Mouse (Mus musculus) layer of hippocampus, adult 2 months (tissue): Measurements from ENCODE around the gene Gnaz. TPM values are rescaled to one million over a fixed set of nuclear protein-coding genes. Genes with fewer than 3 reads are reported as not detected.

Source experiments
- DNase-seq, 2 experiments: peaks; one replicate each; pipeline ENCODE4 v3.0.0; 2022; ENCODE audit warnings: low spot score in 2 of 2
- H3K27ac ChIP-seq: fragments of 200-600 bp; 2 replicates; pipeline ENCODE4 v1.8.1; 2022
- H3K4me3 ChIP-seq: fragments of 200-600 bp; 2 replicates; pipeline ENCODE4 v1.8.1; 2022; ENCODE audit warnings: mild to moderate bottlenecking
- CTCF ChIP-seq: fragments of 200-600 bp; conservative IDR thresholded peaks from 2 replicates; pipeline ENCODE4 v1.8.1; 2022; ENCODE audit warnings: antibody characterized with exemption, mild to moderate bottlenecking, moderate library complexity
- total RNA-seq, 2 experiments: library from RNA; stranded (reverse); gene quantifications; 2 replicates each; pipeline ENCODE4 v1.2.3; 2021

Gene Gnaz
- total RNA-seq, 2 experiments from 2014 or later, result 96.7 to 106 TPM

DNA sequence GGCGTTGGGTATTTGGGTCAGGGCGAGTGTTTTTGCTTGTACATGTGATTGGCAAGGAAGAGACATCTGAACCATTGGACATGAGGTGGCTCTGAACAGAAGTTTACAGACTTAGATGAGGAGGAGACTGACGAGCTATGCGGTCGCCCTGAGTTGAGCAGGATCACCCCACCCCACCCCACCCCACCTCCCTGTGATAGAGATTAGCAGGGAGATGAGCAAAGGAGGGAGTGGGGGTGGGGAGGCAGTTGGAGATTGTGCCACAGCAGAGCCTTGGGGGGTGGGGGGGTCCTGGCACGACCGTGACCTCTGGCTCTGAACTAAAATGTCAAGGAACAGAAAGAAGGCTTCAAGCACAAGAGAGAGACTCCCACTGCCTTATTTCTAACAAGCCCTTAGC is 9.5 kb downstream of the Gnaz start:
- H3K4me3 ChIP-seq, result no peak overlapping the region
- DNase-seq, result no peak
- no peak for TF ChIP-seq CTCF
- no peak overlapping the region for H3K27ac ChIP-seq

DNA sequence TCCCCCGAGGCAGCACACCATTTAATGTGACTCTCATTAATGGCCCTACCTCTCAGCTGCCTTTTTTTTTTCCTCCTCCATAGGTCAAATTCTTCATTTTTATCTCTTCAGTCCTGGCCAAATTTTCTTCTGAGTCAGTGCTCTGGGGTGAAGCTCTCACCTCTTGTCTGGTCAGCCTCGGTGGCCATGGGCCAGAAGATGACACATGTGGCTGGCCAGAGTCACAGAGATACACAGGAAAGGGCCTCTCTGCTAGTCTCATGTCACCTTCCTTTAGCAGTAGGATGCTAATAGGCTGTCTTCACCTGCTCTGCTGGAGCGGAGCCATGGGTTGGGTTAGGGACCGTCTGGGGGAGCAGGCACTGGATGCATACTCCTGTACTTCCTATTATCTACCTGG is 11.1 kb downstream of the Gnaz start:
- H3K27ac ChIP-seq, result no peak overlapping the region
- TF ChIP-seq CTCF, result no peak
- DNase-seq, result no peak
- H3K4me3 ChIP-seq, result no peak overlapping the region

DNA sequence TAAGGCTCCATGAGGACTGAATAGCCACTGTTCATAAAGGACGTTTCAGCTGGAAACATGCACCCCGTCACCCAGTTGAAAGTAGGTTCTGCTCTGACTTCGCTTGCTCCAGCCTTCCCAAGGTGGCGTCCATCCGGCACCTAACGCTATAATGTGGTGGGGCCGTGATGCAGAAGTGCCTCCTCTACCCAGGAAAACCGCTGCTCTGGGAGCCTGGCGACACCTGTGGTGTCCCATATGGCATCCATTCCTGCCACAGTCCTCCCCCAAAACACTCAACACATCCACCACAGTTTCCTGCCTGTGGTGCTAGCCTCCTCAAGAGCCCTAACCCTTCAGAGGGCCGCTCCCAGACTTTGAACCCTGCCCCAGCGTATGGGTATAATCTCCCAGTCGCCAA is 14.2 kb downstream of the Gnaz start:
- no peak overlapping the region for H3K27ac ChIP-seq
- no peak for DNase-seq
- TF ChIP-seq CTCF, result no peak

DNA sequence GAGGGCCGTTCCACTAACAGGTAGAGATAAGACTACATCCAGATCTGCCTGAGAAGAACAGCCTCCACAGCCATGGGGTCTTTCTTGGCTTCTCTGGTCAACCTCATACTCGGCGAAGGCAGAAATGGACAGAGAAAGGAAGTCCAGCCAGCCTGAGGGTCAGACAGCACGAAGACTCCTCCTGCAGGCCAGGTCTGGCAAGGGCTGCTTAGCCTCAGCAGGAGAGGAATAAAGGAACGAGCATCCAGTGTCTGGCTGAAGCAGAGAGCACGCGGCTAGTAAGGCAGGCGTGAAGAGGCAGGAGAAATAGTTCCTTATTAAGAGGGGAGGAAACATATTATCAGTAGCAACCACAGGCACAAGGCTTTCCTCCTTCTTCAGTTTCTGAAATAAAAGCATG is 16.2 kb downstream of the Gnaz start:
- no peak for DNase-seq
- Histone ChIP-seq H3K27ac (no peak overlapping the region), H3K4me3 (no peak overlapping the region)
- TF ChIP-seq CTCF, result 0 out of 2 replicates have a peak, but pooled peaks have one; percentile 5

More for the DNA sequence above, 14.2 kb downstream of the Gnaz start:
- no peak overlapping the region for H3K4me3 ChIP-seq

DNA sequence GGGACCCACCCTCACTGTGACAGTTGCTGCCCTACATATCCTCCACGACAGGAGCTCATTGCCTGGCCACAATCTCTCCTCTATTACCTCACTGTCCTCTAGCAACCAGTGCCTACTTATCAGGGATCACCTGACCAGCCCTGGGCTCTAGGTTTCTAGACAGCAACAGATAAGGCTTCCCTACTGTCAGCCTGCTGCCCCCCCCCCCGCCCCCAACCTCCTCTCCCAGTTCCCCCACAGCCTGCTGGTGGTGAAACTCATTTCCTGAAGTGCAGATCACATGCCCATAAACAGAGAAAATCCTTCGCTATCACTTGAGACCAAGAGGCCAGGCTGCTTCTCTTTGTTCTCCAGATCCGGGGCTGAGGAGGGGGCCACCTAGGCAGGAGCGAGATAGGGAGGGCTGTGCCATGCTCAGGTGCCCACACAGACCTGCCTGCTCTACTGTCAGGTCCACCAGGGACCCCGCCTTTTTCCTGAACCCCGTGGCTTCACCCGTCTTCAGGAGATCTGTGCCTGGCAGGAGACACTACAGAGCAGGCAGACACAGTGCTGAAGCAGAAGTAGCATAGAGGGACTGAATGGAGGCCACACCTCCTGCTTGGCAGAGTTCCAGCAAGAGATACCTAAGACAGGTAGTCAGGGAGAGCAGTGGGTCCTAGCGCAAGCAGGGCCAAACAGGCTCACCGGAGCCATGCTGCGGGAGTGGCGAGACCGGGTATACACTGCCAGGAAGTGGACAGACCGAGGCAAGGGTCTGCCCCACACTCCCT is 20.9 kb downstream of the Gnaz start:
- no peak for TF ChIP-seq CTCF
- H3K4me3 ChIP-seq, result no peak overlapping the region
- no peak for DNase-seq
- H3K27ac ChIP-seq, result no peak overlapping the region

DNA sequence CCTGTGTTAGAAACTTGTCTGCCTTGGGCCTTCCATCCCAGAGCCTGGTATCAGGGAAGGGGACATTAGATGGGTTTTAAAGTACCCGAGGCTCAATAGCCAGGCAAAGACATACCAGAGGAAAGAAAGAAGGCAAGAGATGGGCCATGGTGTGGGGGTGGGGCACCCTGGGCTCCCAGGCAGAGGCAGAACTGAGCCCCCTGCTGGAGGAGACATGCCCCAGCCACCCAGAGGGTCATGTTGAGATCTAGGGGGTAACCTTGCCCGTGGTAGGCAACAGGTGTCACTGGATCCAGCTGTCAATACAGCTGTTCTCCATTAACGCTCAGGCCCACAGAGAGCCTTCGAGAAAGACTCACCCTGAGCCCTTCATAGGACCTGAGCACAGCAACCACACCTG is 22.8 kb downstream of the Gnaz start:
- Histone ChIP-seq H3K4me3 (no peak overlapping the region), H3K27ac (no peak overlapping the region)
- peak; percentile 65 for TF ChIP-seq CTCF
- no peak for DNase-seq

DNA sequence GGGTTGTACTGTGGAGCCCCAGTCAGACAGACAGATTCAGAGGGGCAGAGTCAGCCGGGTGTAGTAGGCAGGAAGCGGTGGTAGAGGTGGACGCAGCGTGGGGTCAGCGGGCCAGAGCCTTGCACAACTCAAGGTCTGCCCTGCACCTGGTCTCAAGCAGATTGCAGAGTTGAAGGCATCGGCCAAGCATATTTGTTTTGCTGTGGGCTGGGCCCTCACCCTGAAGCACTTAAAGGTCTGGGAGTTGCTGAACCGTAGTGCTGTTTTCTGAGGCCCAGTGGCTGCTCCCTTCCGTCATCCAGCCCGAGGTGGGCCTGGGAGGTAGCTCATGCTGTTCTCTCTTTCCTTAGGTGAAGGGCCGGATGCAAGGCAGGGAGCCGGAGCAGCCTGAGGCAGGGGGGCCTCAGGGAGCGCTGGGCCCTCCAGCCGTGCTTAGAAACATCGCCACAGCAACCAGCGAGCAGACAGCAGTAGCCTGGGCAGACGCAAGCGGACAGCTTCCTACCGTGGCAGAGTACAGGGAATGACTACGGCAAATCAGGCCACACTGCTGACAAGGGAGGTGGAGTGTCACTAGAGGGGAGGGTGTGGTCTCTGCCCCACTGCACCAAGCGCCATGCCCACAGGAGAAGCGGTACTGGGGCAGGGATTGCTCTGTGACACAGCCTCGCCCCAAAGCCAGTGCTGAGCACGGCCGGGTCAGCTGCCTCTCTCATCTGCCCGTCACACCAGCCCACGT is 23.8 kb downstream of the Gnaz start:
- no peak for DNase-seq
- no peak overlapping the region for H3K27ac ChIP-seq
- H3K4me3 ChIP-seq, result no peak overlapping the region
- no peak for TF ChIP-seq CTCF

DNA sequence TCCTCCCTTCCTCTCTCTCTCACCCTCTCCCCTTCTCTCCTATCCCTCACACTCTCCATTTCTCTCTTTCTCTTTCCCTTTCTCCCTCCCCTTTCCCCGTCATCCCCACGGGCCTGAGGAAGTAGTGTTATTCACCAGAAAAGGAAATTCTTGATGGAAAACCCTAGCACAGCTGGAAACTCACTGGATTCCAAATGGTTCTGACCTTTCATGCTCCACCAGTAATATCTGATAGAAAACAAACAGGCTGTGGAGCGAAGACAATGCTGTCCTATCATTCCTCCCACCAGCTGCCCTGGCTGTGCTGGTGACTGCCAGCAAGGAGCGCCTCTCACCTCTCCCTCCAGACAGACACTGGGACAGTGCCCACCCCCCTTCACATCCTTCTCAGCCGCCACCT is 27.9 kb downstream of the Gnaz start:
- H3K27ac ChIP-seq, result peak overlapping the region; percentile 48; the same call in 1 of the 2 replicates
- no peak overlapping the region for H3K4me3 ChIP-seq
- no peak for DNase-seq
- TF ChIP-seq CTCF, result no peak

DNA sequence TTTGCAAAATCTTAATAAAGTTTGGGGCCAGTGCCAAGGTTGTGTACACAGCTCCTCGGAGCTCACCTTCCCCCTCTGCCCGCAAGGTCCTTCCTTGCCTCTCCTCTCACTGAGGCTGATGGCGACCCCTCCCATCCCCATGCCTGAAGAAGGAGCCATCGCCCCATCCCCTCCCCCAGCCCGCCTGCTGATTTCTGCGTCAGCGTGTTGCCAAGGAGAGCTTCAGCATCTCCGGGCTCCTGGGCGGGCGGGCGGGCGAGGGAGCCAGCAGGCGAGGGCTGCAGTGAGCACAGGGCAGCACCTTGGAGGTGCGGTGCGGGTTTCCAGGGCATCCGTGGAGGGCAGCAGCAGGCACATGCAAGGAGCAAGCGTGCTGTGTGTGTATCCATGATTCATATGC is 28.4 kb downstream of the Gnaz start:
- no peak for TF ChIP-seq CTCF
- peak overlapping the region; percentile 27; the same call in 1 of the 2 replicates for H3K4me3 ChIP-seq
- peak overlapping the region; percentile 40; the same call in 1 of the 2 replicates for H3K27ac ChIP-seq
- DNase-seq, result peak; percentile 54 to 55

DNA sequence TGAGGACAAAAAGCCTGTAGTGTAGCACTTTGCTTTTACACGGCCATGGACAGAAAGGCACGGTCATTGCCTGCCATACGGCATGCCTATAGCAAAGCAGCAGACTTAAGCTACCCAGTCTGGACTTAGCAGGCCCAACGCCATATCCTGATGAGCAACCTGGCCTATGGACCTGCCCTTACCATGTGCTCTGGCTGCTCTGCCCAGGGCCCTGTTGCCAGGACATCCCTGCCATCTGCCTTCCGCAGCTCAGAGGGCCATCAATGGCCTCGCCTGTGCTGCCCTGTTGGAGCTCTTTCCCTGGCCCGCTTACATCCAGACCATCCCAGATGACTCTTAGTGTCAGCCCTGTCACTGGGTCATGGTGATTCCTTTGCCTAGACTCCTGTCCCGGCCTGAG is 34.4 kb downstream of the Gnaz start:
- Histone ChIP-seq H3K27ac (no peak overlapping the region), H3K4me3 (no peak overlapping the region)
- DNase-seq, result no peak
- no peak for TF ChIP-seq CTCF

DNA sequence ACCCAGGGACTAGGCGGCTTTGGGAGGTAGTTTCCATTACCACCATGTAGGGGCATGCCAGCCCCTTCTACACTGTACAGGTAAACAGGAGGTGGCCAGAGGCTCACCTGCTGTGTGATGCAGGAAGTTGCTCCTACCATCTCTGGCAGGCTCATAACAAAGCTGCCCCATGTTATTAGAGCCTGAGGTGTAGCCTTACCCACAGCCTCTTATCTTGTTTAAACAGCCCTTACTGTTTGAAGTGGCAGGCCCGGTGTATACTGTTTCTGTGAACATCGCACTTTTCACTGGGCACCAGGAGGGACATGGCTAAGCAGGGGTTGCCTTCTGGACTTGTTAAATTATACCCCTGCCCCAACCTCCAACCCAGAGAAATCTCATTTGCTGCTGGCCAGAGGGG is 37.1 kb downstream of the Gnaz start:
- H3K27ac ChIP-seq, result no peak overlapping the region
- no peak for DNase-seq
- no peak for TF ChIP-seq CTCF
- H3K4me3 ChIP-seq, result no peak overlapping the region

DNA sequence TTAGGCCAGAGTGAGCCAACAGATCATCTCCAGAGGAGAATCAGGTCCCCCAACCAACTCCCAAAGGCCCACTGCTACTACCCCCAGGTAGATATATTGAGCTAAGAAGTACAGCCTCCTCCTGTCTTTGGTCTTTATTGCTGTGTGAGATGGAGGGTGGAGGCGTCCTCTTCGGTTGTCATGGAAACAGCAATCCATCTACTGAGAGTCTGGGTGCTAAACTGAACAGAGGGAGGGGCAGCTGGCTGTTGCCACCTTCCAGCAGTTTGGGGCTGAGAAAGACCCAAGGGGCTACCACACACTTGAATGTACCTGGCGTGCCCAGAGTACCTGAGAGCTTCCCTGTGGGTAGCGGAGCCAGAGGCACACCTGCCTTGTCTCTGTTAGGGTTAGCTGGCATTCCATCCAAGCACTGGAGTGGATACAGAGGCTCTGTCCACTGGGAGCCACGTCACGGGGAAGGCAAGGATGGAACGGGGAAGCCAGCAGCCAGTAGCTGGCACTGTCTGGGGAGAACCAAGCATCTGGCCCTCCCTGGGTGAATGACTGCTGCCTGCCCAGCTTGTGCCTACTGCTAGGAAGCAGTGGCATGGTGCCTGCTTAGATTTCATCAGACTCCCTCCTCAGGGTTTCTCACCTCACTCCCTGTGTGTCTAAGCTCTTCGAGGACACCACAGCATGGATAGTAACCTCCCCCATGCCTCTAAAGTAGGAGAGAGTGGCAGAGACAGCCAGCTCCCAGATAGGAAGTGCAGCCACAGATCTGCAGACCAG is 40.1 kb downstream of the Gnaz start:
- DNase-seq, result peak; percentile 35 to 60
- TF ChIP-seq CTCF, result no peak
- peak overlapping the region; percentile 85 for H3K27ac ChIP-seq
- no peak overlapping the region for H3K4me3 ChIP-seq

DNA sequence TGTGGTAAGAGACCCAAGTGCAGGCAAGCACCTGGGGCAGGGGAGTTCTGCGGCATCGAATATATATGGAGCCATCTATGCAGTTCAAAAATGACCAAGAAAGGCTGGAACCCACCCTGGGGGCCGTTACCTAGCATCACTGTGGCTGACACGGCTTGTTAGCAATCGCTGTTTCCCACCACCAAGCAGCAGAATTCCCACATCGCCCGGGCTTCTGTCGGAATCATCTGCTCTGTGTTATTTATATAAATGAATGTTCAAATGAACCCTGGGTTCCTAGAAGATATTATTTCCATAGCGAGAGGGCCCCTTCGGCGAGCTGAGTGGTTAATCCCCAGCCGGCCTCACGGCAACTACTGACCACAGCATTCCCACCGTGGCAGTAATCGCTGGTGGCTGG is 43.7 kb downstream of the Gnaz start:
- peak in 1 of 2 experiments; percentile 45 for DNase-seq
- no peak for TF ChIP-seq CTCF
- Histone ChIP-seq H3K27ac (peak overlapping the region; percentile 82), H3K4me3 (no peak overlapping the region)
